Mouse (Mus musculus) mesoderm, embryonic 11.5 days (tissue): ENCODE results near the gene Gpr171.
A peak's percentile ranks its signal among the peaks of the same experiment; 100 is the strongest.
"Not testable (repeated sequence)": the region's sequence is repeated elsewhere in the genome, so short reads cannot be mapped to it uniquely, and the experiment has no call there.

Source experiments
- DNase-seq: peaks from one replicate; pipeline ENCODE4 v3.0.0-alpha.2; 2012; ENCODE audit warnings: low read depth, low spot score

The Gpr171 gene

DNA sequence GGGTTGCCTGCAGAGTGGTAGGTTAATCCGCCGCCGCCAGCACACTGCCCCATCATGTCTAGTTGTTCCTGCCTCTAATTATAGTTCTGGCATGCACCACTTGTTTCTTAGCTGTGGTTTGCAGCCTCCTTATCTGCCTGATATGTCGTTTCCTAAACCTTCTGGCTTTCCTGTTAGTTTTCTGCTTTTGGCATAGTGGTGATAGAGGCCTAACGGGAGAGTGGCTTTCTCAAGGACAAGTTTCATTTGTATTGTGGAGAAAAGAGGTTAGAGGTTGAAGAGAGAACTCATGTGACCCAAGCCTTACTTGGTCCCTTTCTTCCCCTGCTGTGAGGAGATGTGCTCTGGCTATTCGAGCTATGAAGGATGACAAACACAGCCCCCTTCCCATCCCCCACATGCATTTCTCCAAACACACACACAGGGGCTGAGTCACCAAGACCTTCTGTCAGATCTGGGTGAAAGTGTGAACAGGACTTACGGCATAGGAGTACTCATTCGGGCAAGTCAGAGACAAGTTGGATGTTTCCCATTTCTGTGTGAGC is 12.4 kb upstream of the Gpr171 start:
- DNase-seq: no peak

DNA sequence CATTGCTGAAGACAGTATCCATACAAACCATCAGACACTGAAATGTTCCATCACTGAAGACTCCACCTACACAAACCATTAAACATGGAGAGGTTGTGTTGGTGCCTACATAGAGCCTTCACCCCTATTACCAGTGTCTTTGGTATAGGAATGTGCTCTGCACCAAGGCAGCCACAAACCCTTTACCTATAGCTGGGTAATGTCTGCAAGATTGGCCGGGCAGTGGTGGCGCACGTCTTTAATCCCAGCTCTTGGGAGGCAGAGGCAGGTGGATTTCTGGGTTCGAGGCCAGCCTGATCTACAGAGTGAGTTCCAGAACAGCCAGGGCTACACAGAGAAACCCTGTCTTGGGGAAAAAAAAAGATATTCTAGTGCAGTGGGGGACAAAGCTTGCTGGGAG is 11.7 kb upstream of the Gpr171 start:
- DNase-seq: not testable (repeated sequence)

DNA sequence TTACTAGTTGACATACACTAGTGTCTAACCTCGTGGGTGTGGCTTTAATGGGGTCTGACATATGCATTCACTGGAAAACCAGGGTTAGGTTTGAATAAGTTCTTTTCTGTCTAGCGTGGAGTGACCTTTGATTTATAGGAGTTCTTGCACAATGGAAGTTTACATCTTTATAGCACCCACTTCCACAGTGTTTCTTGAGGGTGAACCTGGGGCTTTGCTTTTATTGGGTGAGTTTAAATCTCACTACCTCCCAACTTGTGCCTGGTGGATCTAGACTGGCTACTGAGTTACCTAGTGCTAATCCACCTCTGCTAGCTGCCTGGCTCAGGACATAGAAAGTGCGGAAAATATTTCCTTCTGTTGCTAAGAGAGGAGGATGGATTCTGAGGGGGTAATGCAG is 10.3 kb upstream of the Gpr171 start:
- DNase-seq: no peak

DNA sequence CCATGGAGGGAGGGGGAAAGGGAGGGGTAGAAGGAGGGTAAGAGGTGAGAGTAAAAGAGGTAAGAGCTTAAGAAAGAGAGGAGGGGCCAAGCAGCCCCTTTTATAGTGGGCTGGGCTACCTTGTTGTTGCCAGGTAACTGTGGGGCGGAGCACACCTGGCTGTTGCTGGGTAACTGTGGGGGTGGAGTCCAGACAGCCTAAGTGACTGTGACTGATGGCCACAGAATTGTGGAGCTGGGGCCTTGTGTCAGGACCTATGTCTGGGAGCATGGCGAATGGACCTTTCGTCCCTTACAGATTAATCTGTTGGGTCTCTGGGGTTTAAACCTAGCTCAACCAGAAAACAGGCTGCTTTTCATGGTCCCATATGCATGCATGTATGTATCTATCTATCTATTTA is 8.2 kb upstream of the Gpr171 start:
- not testable (repeated sequence) for DNase-seq

DNA sequence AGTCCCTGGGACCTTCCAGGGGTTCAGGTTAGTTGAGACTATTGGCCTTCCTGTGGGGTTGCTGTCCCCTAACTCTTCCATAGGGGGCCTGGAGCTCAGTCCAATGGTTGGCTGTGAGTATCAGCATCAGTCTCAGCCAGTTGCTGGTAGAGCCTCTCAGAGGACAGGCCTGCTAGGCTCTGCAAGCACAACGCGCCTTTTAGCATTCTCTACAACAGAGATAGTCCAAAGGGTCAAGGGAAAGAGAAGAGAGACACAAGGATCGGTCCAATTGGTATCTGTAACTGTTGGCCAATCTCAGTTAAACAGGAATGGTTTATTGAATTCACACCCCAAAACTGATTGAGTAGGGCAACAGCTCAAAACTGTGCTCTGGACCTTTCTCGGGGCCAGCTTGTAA is 5.8 kb upstream of the Gpr171 start:
- DNase-seq: no peak

DNA sequence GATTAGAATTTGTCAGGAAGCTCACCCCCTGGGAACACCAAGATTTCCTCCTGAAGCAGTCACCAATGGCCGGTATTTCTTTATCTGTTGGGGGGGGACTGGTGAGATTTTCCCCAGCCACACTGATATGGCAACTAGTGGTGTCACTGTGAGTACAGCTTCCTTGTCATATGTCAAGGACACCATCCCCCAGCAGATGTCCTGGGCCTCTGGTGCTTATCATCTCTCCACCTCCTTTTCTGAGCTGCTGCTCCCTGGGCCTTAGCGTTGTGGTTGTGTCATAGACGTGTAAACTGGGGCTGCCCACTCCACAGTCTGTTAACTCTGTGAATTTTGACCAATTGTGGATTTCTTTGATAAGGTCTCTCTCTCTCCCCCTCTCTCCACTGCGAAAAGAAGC is 2.8 kb upstream of the Gpr171 start:
- no peak for DNase-seq

DNA sequence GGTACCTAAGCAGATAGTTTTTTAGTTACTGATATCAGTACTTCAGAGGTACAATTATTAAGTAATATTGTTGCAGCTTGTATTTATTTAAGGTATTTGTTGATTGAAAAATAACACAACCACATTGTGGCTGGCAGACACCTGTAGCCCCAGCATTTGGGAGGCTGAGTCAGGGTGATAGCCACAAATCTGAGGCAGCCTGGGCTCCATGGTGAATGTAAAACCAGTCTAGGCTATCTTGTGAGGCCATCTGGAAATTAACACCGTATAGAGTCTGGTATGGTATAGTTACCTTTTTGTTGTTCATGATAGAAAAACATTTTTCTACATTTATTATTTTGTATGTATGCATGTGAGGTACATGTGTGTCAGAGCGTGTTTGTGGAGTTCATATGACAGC is 525 bp upstream of the Gpr171 start:
- no peak for DNase-seq

DNA sequence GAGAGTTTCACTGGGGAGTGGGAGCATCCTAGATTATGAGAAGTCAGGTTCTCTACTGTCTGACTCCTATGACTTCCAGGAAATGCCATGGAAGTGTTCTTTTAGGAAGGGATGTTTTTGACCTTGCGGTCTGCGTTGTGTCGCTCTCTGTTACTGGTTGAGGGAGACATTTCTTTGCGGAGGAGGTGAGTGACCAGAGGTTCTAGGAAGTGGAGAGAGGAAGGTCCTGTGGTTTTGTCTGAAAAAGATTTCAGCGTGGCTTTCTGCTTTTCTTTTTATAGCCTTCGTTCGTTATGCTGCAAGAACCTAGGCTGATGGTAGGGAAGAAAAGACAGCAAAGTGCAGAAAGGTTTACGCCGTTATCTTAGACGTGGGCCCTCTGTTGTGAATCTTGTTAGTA is 3.1 kb downstream of the Gpr171 start:
- DNase-seq: no peak

DNA sequence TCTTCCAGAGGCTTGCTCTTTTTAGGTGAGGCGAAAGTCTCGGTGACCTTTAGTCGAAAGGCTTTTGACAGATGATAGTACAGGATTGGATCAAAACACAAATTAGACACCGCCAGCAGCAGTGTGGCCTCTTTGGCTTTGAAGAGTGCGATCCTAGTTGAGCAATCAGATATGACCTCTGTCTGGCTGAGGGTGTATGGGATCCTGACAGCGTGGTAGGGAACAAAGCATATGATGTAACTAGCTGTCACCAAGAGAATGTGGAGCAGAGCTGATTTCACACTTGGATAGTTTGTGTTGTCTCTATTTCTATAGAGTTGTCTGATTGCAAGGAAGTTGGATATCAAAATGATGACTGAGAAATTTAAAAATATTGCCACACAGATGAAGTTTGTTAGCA is 4.2 kb downstream of the Gpr171 start:
- no peak for DNase-seq

DNA sequence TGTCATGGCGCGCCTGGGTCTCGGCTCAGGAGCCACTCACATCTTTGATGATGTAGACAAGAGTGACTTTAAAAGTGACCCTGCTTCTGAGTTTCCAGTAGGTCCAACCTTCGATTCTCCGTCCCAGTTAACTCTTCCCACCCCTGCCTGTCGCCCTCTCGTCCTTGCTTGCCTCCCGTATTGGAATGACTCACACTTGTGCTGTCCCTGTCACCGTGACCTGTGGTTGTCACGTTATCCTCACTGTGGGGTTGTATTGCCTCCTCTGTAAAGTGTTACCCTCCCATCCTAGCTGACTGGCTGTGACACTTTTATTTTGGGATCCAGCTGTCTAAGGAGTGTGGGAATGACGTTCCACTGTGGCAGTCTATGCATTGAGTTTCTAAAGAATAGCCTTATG is 8.9 kb downstream of the Gpr171 start:
- no peak for DNase-seq

DNA sequence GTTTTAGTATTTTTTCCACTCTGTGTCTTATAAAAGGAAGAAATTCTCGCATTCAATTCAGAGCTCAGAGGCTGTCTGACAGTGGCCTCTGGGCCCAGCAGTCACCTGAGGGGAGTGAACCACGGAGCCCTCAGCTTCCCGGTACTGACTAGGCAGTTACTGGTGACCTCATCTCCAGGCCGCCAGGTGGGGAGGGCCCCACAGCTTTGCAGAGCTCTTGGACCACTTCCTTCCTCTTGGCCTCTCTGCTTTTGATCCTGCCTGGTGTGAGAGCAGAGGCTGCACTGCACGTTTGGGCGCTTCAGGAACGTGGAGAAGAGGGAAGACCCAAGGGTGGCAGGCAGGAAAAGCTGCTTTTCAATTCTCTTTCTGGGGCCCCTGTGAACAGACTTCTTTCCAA is 20.7 kb downstream of the Gpr171 start:
- DNase-seq: no peak

DNA sequence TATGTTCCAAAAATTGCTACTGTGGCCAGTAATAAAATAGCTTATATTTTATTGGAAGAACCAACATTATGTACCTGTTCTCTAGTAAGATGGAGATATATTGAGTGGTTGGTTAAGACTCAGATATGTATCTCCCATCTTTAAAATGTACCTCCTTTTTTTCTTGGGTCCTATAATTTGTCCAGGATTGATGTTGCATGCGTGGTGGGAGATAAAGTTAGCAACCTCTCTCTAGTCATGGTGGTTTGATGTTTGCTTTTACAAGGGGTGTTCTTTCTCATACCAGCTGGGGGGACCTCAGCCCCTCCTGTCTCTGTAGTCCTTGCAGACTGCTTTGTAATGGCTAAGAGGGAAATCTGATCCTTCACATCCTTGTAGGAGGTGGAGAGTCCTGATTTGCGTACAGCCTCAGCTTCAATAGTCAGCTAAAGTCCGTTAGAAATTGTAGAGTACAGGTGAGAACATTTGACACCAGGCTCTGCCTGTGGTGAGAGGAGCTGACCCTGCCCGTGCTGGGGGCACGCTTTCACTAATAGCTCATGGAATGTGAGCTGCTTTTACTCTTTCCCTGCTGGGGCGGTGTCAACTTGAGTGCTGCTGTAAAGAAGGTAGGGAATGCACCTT is 21.2 kb downstream of the Gpr171 start:
- peak; percentile 18 for DNase-seq

DNA sequence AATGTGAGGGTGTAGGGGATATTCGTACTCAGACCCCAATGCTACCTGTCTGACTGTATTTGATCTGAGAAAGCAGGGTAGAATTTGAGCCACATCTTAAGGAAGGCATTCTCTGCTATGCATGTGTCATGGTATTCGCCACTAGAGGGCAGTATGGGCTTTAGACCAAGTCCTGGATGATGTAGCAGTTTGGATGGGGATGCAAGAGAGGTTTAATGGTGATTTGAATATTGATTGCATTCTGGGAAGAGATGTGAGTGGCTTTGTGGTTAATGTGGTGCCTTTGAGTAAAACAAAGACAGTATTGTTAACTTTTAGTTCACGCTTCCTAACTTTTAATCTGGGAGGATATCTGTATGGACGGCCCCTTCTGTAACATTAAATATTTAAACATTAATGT is 22.3 kb downstream of the Gpr171 start:
- DNase-seq: peak; percentile 84

DNA sequence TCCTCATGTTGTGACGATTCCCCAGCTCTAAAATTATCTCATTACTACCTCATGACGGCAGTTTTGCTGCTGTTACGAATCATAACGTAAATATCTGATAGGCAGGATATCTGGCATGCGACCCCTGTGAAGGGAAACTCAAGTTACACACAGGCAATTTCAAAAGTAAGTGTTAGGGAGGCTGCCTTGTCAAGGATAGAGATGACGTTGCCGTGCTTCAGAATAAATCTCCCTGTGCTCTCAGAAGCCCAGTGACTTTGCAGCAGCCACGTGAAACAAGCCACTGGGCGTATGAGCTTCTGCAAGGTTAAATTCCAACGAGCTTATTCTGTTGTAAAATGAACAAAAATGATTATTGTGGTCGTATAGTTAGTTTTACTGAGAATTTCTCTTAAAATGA is 23.0 kb downstream of the Gpr171 start:
- no peak for DNase-seq

DNA sequence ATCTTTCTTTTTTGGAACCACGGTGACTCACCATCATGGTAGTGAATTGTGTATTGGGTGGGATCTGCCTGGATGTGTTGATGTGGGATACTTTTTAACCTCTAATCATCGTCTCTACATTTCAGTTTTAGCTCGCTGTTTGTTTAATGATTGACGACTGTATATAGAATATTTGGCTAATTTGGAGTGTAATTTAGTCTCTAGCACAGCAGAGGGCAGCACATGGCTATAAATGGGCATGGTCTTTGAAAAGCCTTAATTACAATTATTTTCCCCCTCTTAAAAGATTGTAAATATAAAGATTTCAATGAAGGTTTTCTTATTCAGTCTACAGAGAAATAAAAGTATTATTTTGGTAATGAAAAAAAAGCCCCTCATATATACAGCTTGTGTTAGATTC is 24.3 kb downstream of the Gpr171 start:
- no peak for DNase-seq

DNA sequence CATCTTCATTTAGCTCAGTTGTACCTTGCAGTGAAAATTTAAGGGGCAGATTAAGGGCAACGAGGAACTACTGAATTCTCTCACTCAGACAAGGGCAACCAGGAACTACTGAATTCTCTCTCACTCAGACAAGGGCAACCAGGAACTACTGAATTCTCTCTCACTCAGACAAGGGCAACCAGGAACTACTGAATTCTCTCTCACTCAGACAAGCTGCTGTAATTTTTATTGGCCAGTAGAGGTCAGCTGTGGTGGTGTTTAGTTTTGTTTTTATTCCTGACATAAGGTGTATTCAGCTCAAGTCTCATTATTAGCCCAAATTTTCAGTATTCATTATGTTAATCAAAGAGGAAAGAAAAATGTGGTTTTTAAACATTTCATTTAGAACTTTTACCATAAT is 32.5 kb downstream of the Gpr171 start:
- not testable (repeated sequence) for DNase-seq

DNA sequence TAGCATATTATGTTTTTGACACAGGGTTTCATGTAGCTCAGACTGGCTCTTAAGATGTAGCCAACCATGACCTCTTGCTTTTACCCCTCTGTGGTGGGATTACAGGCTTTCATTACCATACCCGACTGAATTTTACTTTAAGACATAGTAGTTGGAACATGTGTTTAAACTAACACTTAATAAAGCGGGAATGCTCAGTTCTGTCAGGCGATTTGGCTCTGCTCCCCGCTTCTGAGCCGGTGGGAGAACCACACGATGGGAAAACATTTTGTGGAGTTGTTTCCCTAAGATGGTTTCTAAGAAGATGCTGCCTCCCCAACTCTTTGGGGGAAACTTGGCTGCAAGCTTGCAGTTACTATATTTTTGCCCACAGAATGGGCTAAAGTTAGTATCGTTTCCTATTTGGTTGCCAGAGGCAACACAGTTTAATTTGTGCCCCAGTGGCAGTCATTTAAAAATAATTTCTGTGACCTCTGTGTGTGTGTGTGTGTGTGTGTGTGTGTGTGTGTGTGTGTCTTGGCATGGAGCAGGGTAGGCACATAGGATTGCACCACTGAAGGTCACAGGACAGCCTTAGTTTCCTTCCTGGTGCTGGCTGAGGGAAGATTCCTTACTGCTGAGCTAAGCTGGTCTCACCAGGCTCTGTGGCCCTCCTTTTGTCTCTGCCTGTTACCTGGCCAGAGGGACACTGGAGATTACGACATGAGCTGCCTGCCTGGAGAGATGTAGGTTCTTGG is 34.9 kb downstream of the Gpr171 start:
- no peak for DNase-seq

DNA sequence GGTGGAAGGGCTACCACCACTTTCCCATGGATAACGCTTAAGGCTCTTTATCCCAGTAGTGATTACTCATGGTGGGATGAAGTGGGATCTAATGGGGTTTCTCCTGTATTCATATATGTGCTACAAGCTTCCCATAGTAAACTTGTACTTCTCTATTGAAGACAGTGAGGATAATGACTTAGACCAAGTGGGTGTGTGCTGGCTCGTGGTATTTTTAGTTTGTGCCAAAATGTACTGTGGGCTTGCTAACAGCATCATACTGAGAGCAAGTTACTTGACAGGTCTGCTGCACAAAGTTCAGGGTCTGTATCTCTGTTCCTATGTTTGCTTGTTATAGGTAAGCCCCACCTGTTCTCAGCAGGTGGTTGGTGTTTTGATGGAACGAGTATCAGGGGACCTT is 35.7 kb downstream of the Gpr171 start:
- DNase-seq: no peak

DNA sequence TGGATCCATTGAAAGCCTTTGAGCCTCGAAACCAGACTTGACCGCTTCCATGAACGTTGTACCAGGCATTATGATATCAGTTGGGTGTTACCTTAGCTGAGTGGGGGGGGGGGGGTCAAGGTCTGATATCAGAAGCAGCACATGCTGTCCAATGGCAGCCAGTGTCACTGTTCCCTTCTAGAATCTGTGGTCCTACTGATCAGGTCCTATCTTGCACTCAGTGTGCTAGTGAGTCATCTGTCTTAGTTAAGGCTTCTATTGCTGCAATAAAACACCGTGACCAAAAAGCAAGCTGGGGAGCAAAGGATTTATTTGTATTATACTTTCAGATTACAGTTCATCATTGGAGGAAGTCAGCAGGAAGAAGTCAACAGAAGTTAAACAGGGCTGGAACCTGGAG is 38.2 kb downstream of the Gpr171 start:
- DNase-seq: no peak

DNA sequence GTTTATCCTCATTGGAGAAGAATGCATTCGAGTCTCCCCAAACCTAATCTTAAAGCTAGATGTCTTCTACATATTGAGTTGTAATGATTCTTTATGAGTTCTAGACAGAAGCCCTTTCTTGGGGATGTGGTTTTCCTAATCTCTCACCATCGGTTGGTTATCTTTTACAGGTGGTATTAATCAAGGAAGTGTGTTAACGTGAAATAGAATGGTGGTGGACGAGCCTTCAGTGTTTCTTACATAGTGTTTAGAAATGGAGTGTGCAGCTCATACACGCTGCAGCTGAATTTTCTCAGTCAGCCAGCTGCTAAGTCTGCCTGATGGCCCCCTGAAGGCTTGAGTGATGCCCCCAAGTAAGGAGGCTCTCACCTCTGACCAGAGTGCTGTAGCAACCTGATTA is 39.5 kb downstream of the Gpr171 start:
- no peak for DNase-seq

DNA sequence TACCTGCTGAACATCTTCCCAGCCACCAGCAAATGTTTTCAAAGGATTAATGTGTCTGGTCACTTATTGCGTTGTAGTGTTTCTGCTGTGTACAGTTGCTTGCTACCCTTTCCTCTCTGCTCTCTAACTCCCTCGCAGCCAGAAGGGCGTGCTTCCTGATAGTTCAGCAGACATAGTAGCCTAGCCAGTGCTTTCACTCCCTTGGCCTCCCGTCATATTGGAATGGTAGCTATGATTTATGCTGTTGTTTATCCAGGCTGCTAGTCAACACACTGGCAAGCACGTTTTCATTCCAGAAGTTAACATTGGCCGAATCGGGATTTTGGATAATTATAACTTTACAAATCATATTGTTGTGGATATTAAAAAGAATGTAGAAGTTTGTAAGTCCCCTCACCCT is 41.5 kb downstream of the Gpr171 start:
- no peak for DNase-seq

DNA sequence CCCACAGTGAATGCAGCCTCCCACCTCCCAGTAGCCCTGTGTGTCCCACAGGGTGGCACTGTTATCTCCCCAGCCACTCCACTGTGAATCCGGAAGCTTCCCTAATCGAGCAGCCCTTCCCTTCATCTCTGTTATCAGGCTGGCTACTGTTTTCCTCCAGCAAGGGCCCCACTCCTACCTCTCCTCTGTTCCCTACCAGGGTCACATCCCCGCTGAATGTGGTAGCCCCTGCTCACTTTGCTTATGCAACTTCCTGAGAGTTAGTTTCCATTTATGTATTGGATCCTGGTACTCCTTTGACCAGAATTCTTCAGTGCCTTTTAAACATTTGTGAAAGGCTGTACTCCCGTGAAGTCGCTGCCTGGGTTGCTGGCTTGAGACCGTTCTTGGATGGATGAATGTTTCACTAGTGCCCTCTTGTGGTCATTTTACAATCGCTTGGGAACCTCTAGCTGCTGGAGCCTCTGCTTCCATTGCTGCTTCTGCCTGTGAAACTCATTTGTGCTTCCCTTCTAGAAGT is 42.5 kb downstream of the Gpr171 start:
- peak; percentile 86 for DNase-seq

DNA sequence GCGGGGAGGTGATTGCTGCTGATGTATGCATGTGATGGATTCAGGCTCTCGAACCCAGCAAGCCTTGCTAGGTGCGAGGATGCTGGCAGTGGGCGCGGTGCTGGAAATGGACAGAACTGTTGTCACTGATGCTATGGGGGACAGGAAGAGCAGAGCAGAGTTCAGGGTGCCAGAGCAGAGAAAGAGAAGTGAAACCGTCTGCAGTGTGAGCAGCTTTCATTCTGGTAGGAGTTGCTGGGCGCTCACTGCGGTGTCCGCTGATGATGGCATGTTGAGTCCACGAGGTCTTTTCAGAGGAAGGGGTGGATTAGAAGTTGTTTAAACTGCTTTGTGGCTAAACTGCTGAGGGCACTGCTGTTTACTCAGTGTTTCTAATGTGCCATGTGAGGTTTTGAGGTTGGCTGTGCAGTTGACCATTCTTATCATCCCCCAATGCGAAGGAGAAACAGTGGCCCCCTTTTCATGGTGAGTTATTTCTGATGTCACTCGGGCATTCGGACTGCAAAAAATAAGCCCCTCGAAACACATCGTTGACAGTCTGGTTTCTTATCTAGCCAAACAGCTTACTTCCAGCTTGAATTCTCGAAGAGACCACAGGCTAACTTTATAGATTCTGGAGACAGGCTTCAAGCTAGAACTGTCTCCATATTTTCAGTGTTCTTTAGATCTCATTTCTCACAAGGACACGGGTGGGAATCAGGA is 46.6 kb downstream of the Gpr171 start:
- DNase-seq: no peak
